Mouse (Mus musculus): ENCODE results near the gene Pga5. TPM values are rescaled to one million over a fixed set of nuclear protein-coding genes. Genes with fewer than 3 reads are reported as not detected.

Gene Pga5
- total RNA-seq, 4 experiments from 2014 or later: not detected

DNA sequence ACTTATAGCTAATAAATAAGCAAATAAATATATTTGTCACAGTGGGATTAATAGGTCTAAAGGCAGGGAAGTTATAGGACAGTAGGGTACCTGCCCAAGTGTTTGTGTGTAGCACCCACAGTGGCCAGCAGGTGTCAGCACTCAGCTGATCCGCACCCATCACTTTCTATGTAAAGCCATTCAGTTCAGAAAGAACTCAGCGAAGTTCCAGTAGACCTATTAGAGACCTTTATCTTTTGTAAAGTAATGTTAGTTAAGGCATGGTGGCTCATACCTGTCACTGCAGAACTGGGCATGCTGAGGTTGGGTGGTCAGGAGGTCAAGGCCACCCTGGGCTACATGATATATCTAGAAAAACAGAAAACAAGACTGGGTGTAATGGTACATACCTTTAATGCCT, 12.4 kb downstream of the Pga5 start:
- DNase-seq (ENCODE audit: low spot score): peak; percentile 60

DNA sequence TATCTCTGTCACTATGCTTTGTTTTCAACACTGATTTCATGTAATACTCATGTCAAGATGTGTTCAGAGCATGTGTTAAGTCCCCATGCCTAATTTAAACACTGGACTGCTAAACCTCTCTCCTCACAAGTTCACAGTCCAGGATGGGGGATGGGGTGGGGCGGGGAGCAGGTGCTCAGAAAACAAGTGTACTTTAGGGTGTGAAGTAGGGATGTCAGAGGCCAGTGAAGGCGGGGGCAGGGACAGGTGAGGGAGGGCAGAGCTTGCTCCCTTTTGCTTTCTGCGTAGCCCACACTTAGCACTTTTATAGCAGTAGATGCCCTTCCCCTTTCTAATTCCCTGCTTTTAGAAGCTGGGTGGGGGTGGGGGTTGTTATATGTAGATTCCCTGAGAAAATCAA, 12.8 kb downstream of the Pga5 start:
- no peak for DNase-seq (ENCODE audit: low spot score)

DNA sequence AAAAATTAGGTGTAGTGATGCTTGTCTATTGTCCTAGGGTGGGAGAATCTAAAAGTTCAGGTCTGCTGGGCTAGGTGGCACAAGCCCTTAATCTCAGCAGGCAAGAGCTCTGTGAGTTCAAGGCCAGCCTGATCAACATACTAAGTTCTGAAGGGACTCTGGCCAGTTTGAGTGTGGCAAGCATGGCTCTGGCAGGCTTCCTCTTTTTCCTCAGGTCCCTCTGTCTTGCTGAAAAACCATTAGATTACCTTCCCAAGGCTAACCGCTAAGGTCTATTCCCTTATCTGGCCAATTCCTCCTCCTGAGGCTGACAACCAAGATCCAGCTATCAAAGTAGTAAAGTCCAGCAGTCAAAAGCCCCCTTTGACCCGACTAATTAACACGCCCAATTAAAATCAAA, 15.2 kb downstream of the Pga5 start:
- no peak for DNase-seq (ENCODE audit: low spot score)

DNA sequence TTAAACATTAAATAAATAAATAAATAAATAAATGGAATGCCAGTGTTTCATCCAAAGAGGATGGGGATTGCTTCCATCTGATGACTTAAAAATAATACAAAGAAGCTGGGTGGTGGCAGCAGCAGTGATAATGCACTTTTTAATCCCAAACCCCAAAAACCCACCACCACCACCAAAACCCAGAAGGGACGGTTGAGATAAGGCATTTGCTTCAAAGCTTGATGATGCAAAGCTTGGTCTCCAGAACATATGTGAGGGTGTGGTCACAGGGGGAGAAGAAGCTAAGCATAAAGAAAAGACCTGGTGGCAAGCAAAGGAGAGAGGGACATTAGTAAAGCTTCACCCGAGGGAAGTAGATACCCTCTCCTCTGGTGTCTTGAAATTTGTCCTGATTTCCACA, 16.0 kb downstream of the Pga5 start:
- DNase-seq (ENCODE audit: low spot score): no peak

DNA sequence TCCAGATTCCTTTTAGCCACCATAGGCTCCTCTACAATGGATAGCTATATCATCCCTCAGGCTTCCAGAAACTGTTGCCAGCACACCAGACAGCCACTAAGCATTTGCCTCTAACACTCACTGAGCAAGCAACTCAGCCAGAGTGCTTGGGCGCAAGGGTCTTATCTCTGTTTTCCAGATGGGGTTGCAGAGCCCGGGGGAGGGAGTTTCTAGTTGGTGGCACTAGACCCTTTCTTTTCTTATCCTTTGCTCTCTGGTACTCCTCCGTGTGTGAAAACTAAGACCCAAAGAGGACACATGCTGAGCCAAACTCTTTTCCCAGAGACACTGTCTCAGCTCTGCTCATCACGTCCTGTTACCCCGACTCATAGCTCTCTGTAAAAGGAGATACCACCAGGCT, 16.5 kb downstream of the Pga5 start:
- DNase-seq (ENCODE audit: low spot score): no peak

DNA sequence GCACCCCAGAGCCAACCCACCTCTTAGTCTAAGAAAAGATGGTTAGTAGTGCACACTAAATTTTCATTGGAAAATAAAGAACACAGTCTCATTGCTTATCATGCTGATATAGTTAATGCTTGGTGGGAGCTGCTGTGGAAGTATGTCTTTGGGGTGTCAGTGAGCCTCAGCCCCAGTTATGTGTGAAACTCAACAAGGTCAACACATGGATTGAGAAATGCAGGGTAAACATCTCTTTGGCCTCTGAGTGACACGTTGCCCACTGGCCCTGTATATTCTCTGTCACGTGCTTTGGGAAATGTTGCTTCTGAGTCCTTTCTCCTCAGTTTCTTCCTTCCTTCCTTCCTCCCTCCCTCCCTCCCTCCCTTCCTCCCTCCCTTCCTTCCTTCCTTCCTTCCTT, 19.5 kb downstream of the Pga5 start:
- no peak for DNase-seq (ENCODE audit: low spot score)

DNA sequence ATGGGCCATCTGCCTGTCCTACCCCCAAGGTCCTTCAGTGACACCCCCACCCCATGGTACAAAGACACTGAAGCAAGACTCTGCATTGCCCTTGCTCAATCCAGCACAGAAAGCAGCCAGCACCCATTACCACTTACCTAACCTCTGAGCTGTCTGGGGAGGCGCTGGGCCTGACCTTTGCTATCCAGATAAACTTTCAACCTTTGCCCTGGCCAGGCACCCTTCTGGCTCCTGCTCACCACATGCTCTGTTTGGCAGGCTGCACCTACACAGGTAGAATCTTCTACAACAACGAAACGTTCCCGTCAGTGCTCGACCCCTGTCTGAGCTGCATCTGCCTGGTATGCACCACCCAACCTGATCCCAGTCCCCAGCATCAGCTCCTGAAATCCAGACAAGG, 20.1 kb downstream of the Pga5 start:
- DNase-seq (ENCODE audit: low spot score): no peak

DNA sequence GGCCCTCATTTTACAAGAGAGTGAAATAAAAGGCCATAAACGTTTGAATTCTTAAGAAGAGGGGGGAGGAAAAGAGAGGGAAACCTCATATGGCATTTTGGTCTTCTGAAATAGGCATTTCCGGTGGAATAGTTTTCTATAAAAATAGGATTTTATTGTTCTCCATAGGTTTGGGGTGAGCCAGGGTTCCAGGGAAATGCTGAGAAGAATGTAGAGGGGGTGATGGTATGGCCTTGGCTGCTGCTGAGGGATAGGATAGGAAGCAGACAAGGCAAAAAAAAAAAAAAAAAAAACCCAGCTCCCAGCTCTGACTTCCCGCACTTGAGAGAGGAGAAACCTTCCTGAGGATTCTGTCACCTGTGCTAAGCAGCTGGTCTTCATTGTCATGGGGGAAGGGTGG, 21.8 kb downstream of the Pga5 start:
- no peak for DNase-seq (ENCODE audit: low spot score)

DNA sequence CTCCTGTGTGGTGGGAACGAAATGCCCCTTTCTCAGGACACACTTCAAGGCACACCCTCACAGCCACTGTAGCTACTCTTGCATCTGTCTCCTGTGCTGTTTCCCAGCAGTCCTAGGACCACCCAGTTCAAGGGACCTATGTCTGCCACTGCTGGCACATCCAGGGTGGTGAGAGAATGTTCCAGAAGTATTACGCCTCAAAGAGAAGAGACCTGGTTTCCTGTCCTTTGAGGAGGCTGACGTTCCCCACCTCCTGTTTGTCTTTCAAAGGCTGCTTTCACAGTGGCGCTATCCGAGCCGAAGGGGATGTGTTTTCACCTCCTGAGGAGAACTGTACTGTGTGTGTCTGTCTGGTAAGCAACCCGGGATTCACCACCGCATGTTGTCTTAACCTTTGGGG, 29.7 kb downstream of the Pga5 start:
- DNase-seq (ENCODE audit: low spot score): no peak

DNA sequence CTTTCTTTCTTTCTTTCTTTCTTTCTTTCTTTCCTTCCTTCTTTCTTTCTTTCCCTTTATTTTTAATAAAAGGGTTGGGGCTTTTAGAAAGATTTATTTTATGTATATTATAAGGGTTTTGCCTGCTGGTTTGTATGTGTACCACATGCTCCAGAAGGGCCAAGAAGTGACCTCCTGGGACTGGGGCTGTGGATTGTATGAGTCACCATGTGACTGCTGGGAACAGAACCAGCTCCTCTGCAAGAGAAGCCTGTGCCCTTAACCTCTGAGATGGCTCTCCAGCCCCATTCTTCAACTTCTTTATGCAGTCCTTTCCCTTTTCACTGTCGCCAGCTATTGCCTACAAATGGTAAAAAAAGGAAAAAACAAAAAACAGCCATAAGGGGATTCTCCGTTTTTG, 32.3 kb downstream of the Pga5 start:
- DNase-seq (ENCODE audit: low spot score): peak; percentile 16

DNA sequence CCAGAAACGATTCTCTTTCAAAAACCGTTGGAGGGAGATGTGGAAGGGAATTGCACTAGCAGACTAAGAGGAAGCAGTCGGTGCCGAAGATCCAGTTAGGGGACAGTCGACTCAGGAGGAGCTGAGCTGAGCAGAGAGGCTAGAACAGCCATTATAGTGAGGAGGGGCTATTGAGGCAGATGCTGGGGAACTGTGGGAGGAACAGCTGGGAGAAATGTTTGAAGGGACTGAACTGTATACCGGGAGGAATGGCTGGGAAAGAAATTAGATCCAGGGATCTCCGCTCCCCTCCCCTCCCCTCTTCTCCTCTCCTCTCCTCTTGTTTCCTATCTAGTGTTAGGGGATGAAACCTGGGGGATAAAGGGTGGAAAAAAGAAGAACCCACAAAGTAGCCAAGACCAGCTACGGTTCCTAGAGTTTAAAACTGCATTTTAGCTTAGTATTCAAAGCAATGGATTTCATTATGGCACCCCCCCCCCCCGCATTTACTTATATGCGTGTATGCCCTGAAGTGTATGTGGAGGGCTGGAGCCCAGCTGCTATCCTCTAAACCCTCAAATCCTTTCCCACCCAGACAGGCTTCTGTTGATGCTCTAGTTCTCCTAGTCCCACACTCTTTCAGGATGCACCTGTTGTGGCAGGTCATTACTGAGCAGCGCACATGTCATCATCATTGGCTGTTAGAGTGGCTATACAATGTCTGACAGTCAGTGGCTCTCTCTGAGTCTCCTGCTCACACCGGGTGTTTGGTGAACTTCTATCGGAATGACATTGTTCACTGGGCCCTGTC, 37.1 kb downstream of the Pga5 start:
- DNase-seq (ENCODE audit: low spot score): no peak

DNA sequence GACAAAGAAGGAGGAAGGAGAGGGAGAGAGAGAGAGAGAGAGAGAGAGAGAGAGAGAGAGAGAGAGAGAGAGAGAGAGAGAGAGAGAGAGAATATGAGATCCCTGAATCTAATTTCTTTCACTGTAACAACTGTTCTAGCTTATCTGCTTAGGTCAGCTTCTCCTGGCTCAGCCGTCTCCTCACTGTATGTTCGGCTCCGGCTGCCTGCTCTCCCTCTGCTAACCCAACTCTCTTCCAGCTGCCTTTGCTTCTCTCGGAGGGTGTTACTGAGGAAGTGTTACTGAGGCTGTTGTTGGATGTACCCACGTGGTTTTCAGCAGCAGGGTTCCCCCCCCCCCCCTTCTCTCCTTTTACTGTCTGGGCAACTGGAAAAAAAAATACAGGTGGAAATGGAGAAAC, 37.8 kb downstream of the Pga5 start:
- DNase-seq (ENCODE audit: low spot score): no peak

DNA sequence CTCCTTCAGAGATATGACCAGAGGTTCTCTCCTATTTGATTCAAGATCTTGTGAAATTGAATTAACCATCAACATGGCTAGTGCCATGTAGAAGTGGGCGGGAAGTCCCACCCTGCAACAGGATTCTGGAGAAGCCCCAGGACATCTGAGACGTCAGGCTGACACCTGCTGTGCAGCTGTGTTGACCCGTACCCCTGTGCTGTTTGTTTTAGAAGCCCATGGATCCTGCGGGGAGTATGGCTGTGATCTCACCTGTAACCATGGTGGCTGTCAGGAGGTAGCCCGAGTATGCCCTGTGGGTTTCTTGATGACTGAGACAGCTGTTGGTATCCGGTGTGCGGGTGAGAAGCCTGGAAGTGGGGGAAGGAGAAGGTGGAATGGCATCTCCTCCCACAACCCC, 40.0 kb downstream of the Pga5 start:
- DNase-seq (ENCODE audit: low spot score): no peak

DNA sequence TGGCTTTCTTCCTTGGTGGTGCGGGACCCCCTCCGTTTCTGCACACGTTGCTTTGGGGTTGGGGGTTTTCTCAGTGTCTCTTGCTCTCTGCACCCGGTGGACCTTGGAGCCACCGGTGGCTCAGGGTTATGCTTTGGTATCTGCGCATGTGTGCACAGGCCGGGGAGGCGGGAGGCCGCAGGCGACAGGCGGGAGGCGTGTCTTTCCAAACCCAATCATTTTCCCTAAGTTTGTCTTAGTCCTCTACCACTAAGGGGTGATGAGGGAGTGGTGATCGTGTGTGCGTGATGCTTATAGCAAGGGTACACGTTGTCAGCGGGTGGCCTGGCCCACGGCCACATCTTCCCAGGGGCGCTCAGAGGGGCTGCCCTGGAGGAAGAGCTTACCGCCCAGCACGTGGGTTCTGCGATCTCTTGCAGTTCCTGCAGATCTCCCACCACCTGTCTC, 43.0 kb downstream of the Pga5 start:
- peak; percentile 10 for DNase-seq (ENCODE audit: low spot score)

DNA sequence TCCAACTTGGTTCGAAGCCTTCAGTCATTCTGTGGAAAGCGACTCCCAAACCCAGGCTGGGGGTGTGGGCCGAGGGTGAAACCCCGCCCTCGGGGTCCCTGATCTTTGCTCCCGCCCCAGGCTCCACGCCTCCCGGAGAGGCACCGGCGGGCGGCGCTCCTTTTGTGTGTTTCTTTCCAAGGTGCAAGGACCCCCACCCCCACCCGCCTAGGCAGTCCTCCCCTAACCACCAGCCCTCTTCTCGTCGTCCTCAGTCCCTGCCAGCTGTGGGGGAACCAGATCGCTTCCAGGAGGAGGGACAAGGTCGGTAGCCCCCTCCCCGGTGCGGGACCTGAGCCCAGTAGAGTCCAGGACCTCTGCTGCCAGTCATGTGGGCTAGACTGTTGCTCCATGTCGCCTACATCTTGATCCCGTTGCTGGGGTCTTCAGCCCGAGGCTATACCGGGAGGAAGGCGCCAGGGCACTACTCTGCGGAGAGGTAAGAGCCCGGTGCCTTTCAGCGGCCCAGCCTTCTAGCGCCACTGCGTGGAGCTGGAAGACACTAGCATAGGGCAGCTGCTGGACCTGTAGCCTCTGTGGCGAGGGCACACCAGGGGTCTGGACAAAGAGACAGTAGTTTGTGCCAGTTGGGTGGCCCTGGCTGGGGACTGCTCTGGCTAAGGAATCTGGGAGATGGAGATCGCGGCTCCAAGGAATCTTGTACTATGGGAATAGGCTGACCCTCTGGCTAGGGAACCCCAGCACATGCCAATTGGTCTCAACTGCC, 43.6 kb downstream of the Pga5 start, which contains the start of gene Vwce:
TSS of gene Vwce (plus strand) at position 108 of the 766 bp plus-strand sequence.
- peak; percentile 7 for DNase-seq (ENCODE audit: low spot score)

Other genes with a start within 250 kb of the Pga5 start
- 1 to 10 TPM in 2 of 4 experiments, under 1 TPM in 2; 0.38 to 6.4 (median 1.9) TPM for gene Lrrc10b, start 220.6 kb downstream of the Pga5 start, total RNA-seq (2022)
- gene Ppp1r32, start 195.1 kb downstream of the Pga5 start, total RNA-seq (2022): under 1 TPM in 3 of 4 experiments, not detected in 1; 0.22 to 0.38 (median 0.28) TPM
- 10 to 100 TPM; 19.5 to 23.3 (median 21.8) TPM for gene Cpsf7, start 152.8 kb downstream of the Pga5 start, total RNA-seq (2022)
- 10 to 100 TPM; 70.8 to 93.2 (median 82.9) TPM for gene Sdhaf2, start 151.9 kb downstream of the Pga5 start, total RNA-seq (2022)
- gene Tmem216, start 121.8 kb downstream of the Pga5 start, total RNA-seq (2022): 1 to 10 TPM; 4.1 to 8.3 (median 5.7) TPM
- gene Cyb561a3, start 100.9 kb downstream of the Pga5 start, total RNA-seq (2022): 10 to 100 TPM; 11.1 to 12.9 (median 12.0) TPM
- gene Tmem138, start 100.7 kb downstream of the Pga5 start, total RNA-seq (2022): 1 to 10 TPM; 1.6 to 4.0 (median 2.3) TPM
- 100 to 1,000 TPM; 132 to 146 (median 139) TPM for gene Ddb1, start 72.7 kb downstream of the Pga5 start, total RNA-seq (2022)
- gene Tkfc, start 72.4 kb downstream of the Pga5 start, total RNA-seq (2022): 10 to 100 TPM in 2 of 4 experiments, 1 to 10 TPM in 2; 9.4 to 11.3 (median 10.2) TPM
- not detected for gene Vwce, start 43.9 kb downstream of the Pga5 start, total RNA-seq (2022)
- 10 to 100 TPM; 21.0 to 25.1 (median 23.0) TPM for gene Vps37c, start 10.7 kb upstream of the Pga5 start, total RNA-seq (2022)
- under 1 TPM; 0.16 to 0.26 (median 0.21) TPM for gene Cd5, start 60.9 kb upstream of the Pga5 start, total RNA-seq (2022)
- gene Cd6, start 152.0 kb upstream of the Pga5 start, total RNA-seq (2022): under 1 TPM in 1 of 4 experiments, not detected in 3; 0.37 TPM
- 1 to 10 TPM; 1.7 to 2.7 (median 2.1) TPM for gene Slc15a3, start 161.7 kb upstream of the Pga5 start, total RNA-seq (2022)
- 10 to 100 TPM in 3 of 4 experiments, 1 to 10 TPM in 1; 9.2 to 11.3 (median 10.9) TPM for gene Tmem132a, start 191.9 kb upstream of the Pga5 start, total RNA-seq (2022)
- 100 to 1,000 TPM; 103 to 117 (median 104) TPM for gene Tmem109, start 203.9 kb upstream of the Pga5 start, total RNA-seq (2022)
- gene Prpf19, start 217.2 kb upstream of the Pga5 start, total RNA-seq (2022): 100 to 1,000 TPM; 259 to 280 (median 264) TPM
- not detected for gene Zp1, start 242.6 kb upstream of the Pga5 start, total RNA-seq (2022)

Measured in heart, adult 8-10 months (tissue).